Mouse (Mus musculus): Measurements from ENCODE around the gene Casp2. TPM values are rescaled to one million over a fixed set of nuclear protein-coding genes. Genes with fewer than 3 reads are reported as not detected.

The Casp2 gene
- 1 to 10 TPM; 1.8 to 8.5 TPM for polyA plus RNA-seq (2012; fragmentation: generic; extraction: Trizol)

GRCm38 (mm10) chr6:42264626-42265312, at the start of gene Casp2:
Gene Casp2 (plus strand): TSS chr6:42264985.

DNA sequence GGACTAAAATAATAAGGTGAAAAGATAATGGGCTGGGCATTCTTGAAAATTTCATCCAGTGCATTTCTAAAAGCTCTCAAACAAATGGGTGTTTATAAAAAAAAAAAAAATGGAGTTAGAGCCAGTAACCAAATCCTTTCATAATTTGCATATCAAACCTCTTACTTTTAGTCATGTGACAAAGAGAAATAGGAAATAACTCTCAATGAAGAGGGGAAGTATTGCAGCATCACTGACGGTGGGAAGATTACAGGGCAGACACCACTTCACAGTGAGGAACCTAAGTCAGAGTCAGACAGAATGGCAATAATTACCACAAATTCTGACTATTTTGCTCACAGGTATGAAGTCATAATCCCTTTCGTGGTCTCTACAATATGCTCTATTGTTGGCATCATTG, 49.8 kb upstream of the Casp2 start, which contains the start of gene Tas2r144:
Tas2r144 (plus strand) TSS at position 301 of the 400 bp plus-strand sequence.

DNA sequence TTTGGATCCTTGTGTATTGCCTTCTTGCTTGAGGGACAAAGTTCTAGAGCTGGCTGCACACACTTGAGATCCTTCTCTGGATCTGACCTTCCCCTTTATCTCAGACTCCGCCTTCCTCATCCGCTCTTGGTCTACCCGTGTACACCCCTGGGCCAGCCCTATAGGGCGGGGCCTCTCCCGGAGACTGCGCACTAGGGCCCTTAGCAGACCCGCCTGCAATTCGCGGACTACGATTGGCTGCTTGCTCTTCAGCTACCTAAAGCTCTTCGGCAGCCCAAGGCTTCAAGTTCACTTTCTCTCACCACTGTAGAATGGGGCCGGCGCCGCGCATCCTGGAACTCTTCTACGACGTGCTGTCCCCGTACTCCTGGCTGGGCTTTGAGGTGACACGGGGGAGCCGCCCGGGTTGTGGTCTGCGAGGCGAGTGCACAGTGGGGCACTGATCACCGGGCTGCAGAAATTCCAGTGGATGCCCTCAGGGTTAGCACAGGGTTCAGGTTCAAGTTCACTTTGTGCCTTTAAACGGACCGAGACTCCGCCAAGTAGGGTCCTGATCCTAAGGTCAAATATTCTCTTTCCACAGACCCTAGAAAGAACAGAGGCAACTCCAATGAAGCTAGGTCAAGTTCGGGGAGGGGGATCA, 19.0 kb upstream of the Casp2 start, which contains the start of gene Gstk1:
Gstk1 (plus strand) TSS at position 225 of the 643 bp plus-strand sequence.

GRCm38 (mm10) chr6:42261524-42262170, 3.1 kb upstream of the Casp2 start, which contains the start of gene Tmem139:
Gene Tmem139 (plus strand): TSS chr6:42261970.

GRCm38 (mm10) chr6:42286448-42286847, 21.7 kb downstream of the Casp2 start, which contains the start of gene Clcn1:
Gene Clcn1 (plus strand): TSS chr6:42286685.

GRCm38 (mm10) chr6:42324482-42325267, 59.9 kb downstream of the Casp2 start, which contains the start of gene Fam131b:
Gene Fam131b (minus strand): TSS chr6:42324643.

Other genes with a start within 250 kb of the Casp2 start
- gene Sva, start 226.6 kb upstream of the Casp2 start, polyA plus RNA-seq (2012; fragmentation: generic; extraction: Trizol) = not detected
- not detected for gene Tas2r139, start 124.0 kb upstream of the Casp2 start, polyA plus RNA-seq (2012; fragmentation: generic; extraction: Trizol)
- gene Tas2r144, start 49.7 kb upstream of the Casp2 start, polyA plus RNA-seq (2012; fragmentation: generic; extraction: Trizol) = under 1 TPM in 1 of 2 experiments, not detected in 1; 0.05 TPM
- not detected for gene Gstk1, start 19.1 kb upstream of the Casp2 start, polyA plus RNA-seq (2012; fragmentation: generic; extraction: Trizol)
- under 1 TPM; 0.02 to 0.05 TPM for gene Tmem139, start 3.0 kb upstream of the Casp2 start, polyA plus RNA-seq (2012; fragmentation: generic; extraction: Trizol)
- under 1 TPM; 0.26 to 0.51 TPM for gene Clcn1, start 21.7 kb downstream of the Casp2 start, polyA plus RNA-seq (2012; fragmentation: generic; extraction: Trizol)
- 10 to 100 TPM in 1 of 2 experiments, 1 to 10 TPM in 1; 7.5 to 13.9 TPM for gene Fam131b, start 59.7 kb downstream of the Casp2 start, polyA plus RNA-seq (2012; fragmentation: generic; extraction: Trizol)
- 100 to 1,000 TPM; 273 to 364 TPM for gene Zyx, start 84.6 kb downstream of the Casp2 start, polyA plus RNA-seq (2012; fragmentation: generic; extraction: Trizol)
- under 1 TPM; 0.09 to 0.54 TPM for gene Epha1, start 108.3 kb downstream of the Casp2 start, polyA plus RNA-seq (2012; fragmentation: generic; extraction: Trizol)
- under 1 TPM in 1 of 2 experiments, not detected in 1; 0.05 TPM for gene Tas2r143, start 135.3 kb downstream of the Casp2 start, polyA plus RNA-seq (2012; fragmentation: generic; extraction: Trizol)
- gene Tas2r135, start 140.4 kb downstream of the Casp2 start, polyA plus RNA-seq (2012; fragmentation: generic; extraction: Trizol) = not detected
- gene Tas2r126, start 169.6 kb downstream of the Casp2 start, polyA plus RNA-seq (2012; fragmentation: generic; extraction: Trizol) = under 1 TPM in 1 of 2 experiments, not detected in 1; 0.09 TPM
- gene Olfr458, start 200.2 kb downstream of the Casp2 start, polyA plus RNA-seq (2012; fragmentation: generic; extraction: Trizol) = not detected
- gene Olfr457, start 211.3 kb downstream of the Casp2 start, polyA plus RNA-seq (2012; fragmentation: generic; extraction: Trizol) = under 1 TPM in 1 of 2 experiments, not detected in 1; 0.04 TPM
- under 1 TPM in 1 of 2 experiments, not detected in 1; 0.06 TPM for gene Olfr456, start 222.2 kb downstream of the Casp2 start, polyA plus RNA-seq (2012; fragmentation: generic; extraction: Trizol)